In the genomic region with DNA sequence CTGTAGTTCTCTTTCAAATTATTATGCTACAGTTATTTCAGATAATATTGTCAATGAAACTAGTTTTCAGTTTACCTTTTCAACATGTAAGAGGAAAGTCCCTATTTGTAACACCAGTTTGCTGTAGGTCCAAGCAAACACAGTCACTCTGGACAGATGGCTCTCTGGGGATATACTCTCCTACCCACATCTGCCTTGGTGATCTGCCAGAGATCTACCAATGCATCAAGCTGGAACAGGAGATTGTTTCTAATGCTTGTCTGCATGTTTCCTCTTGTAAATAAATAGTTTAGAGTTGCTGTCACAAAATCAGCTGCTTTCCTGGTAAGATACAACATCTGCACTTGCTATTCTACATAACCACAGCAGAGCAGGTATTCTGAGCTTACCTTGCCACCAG, we compare ENCODE assay signal across 12 mouse cellular contexts.
"Had no signal": no experiment of that assay in that cellular context is flagged by ENCODE, and none has a peak within 500 bp of the region (broad histone marks: within the 10 kb centered on the region; RNA-seq: fewer than 3 reads in every experiment).

No protein-coding gene starts in this region.

- DNase-seq: retina, postnatal 1 day; right cerebral cortex, adult 18-20 months; right cerebral cortex, postnatal 14 days; right cerebral cortex, postnatal 25 days; right cerebral cortex, postnatal 4 days; spleen, adult 18-20 months; thymus, adult 18-20 months; thymus, adult 2 months; thymus, postnatal 14 days; thymus, postnatal 25 days; thymus, postnatal 36 days; thymus, postnatal 4 days had no signal
